Mouse (Mus musculus) left cerebral cortex, postnatal 4 days (tissue): ENCODE measurements at regions not wholly inside any gene's neighbourhood (a gene's known extent, or its start where the extent isn't known, plus 50 kb on each side); places are given as distances from the start of the nearest gene placed in this dataset.
"Not testable (repeated sequence)": the region's sequence is repeated elsewhere in the genome, so short reads cannot be mapped to it uniquely, and the experiment has no call there.

Experiments
- DNase-seq: peaks from one replicate; pipeline ENCODE4 v3.0.0-alpha.2; 2022
- intact Hi-C: fragments of 180-260 bp; cut with DNase I; formaldehyde crosslinking; loops from one replicate; pipeline ENCODE4 v1.15.1; 2025

DNA sequence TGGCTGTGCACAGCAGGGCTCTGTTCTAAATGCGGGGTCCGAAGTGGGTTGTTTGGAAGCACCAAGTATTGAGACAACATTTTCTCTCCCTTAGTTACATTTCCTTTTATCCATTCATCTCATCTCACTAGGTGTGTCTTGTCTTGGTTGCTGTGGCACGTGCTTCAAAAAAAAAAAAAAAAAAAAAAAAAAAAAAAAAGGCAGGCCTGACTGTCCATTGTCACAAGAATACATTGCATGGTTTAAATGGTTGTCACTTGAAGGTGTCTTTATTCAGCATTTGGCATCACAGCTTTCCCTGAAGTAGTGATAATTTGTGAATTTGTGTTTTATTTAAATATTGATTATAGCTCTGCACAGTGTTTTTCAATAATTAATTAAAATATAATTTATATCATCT lies 211.9 kb downstream of the Fgf9 start:
- intact Hi-C loops = no loop called here
- DNase-seq = no peak

GRCm38 (mm10) chr14:58274440-58274839 lies 204.1 kb downstream of the Fgf9 start:
- intact Hi-C loops, DNase-seq: not testable (repeated sequence)

GRCm38 (mm10) chr14:58273693-58274419 lies 203.5 kb downstream of the Fgf9 start:
- no peak for DNase-seq
- intact Hi-C loops = no loop called here

DNA sequence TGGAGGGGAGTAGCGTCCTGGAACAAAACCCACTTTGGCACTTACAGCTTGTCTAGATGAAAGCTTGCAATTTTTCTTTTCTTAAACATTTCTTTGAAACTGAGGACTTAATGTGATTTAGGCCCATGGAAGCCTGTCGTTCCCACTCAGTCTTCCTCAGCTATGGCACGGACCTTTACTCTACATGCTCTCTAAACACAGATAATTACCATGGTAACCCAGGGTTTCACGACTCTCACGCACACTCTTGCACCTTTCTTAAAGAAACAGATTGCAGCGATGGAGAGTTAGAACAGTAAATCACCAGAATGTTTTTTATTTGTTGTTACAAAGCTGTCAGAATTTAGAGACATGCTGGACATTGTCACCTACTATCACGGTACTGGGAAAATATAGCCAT lies 195.0 kb downstream of the Fgf9 start:
- DNase-seq = no peak
- intact Hi-C loops = no loop called here

DNA sequence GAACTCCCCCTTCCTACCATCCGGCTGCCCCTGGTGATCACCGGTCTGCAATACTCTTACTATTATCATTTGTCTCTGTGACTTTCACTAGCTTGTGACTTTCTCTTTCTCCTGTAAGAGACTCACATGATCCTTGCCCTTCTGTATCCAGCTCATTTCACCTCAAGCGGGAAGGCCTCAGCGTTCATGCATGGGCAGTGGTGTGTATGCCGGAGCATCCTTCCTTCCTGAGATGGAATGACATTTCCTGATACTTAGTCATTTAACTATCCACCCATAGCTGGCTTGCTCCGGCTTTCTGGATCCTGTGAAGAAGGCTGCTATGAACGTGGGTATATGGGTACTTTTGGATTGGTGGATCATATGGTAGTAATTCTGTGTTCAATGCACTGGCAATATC lies 194.1 kb downstream of the Fgf9 start:
- no peak for DNase-seq
- intact Hi-C loops = no loop called here

GRCm38 (mm10) chr14:58253369-58253968 lies 183.1 kb downstream of the Fgf9 start:
- intact Hi-C loops = no loop called here
- peak; percentile 81 for DNase-seq

DNA sequence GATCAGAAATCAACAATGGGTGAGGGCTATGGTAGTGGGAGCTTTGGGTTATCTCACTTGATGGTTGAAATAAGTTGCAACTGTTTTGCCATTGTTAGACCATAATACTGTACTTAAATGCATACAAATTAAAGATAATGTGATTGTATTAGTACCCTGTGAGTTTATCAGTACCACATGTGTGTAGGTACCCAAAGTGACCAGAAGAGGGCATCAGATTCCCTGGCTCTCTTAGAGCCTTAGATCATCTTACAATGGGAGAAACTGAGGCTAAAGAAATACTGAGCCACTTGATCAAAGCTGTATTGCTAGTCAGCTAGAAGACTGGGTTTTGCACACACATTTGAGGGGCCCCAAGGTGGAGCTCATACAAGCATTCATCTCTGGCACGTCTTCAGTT lies 155.5 kb downstream of the Fgf9 start:
- no peak for DNase-seq
- intact Hi-C loops = no loop called here

- intact Hi-C loops = no loop called here
- no peak for DNase-seq
Measured at GRCm38 (mm10) chr14:58224419-58224818, 154.1 kb downstream of the Fgf9 start.

- no peak for DNase-seq
- intact Hi-C loops = no loop called here
Measured at GRCm38 (mm10) chr14:58208401-58208800, 138.1 kb downstream of the Fgf9 start.

DNA sequence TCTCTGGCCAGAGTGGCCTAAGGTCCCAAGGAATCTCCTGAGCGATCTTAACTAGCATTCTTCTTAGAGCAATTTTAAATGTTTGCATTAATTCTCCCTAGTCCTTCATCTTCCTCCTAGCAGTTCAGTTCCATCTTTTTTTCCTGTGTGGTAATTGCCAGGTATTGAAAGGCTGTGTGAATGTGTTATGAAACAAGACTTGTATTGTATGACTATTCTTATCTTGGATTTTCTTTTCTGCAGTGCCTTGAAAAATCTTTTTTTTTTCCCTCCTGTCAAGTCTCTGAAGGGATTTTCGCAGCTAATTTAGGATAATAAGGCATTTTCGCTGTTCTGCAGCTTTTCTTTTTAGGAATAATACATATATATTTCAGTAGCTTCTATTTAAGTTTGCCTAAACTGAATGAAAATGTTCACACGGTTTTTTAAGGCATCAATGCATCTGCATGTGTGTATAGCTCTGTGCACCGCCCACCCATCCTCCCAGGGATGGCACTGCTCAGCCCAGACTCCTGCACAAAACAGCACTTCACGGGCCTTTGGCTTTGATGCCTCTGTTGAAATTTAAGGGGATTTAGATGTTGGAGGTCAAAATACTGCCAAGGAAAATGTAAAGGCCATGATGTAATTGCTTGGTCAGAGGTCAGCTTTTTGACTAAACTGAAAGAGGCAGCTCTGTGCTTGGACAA lies 132.4 kb downstream of the Fgf9 start:
- DNase-seq = no peak
- intact Hi-C loops = no loop called here

DNA sequence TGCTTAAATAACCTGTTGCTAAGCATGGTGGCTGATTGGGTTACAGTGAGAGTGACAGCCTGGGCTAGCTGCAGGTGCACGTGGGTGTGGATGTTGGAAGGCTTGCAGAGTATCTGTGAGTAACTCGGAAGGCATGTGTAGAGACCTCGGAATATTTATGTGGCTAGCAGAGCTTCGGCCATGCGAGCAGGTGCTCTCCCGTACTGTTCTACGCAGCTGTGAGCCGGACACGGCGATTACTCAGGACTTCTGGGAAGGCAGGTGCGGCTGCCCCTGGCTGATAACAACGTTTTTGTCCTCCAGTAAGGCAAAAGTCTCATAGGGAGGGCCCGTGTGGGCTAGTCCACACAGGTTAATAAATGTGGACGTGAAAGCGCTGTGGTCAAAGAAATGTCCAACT lies 119.6 kb downstream of the Fgf9 start:
- DNase-seq = no peak
- intact Hi-C loops = no loop called here

- intact Hi-C loops = no loop called here
Measured at GRCm38 (mm10) chr14:58182869-58183268, 112.5 kb downstream of the Fgf9 start.

DNA sequence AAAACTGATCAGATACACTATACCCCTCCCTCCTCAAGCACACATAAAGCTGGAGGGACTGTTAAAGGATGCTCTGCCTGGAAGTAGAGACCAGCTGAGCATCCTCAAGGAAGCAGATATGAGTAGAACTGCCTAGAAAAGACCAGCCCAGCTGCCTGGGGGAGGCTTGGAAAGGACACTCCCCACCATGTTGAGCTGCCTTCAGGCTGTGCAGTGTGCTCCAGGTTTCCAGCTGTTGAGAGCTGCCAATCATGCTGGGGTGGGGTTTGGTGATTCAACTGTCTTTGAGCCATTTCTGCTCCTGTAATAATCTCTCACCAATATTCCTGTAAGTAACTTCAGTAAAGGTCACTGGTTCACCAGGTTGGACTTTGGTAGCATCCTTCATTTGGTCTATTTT lies 110.4 kb downstream of the Fgf9 start:
- intact Hi-C loops = no loop called here
- DNase-seq = no peak

More at GRCm38 (mm10) chr14:58182869-58183268, 112.5 kb downstream of the Fgf9 start:
- DNase-seq = no peak

GRCm38 (mm10) chr14:58175651-58176363 lies 105.5 kb downstream of the Fgf9 start:
- DNase-seq = no peak
- intact Hi-C loops = no loop called here

DNA sequence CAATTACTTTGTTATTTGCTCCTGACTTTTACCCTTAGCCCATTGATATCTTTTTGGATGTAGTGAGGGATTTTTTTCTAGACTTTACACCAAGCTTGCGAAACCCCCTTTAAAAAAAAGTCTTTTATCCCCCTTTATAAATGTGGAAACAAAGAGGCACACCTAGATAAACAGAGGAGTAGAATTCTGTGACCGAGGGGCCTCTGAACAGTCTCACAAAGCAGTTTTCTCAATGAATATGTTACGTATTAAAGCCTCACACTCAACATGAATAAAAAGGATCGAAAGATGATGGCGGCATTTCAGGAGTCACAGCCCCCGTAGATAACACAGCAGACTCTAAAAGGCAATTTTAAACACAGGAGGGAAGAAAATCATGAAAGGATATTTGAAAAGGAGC lies 104.2 kb downstream of the Fgf9 start:
- intact Hi-C loops = no loop called here
- no peak for DNase-seq

GRCm38 (mm10) chr14:58168920-58169319 lies 98.6 kb downstream of the Fgf9 start:
- intact Hi-C loops = no loop called here
- DNase-seq = no peak
